Mouse (Mus musculus) megakaryocyte, embryonic 14.5 days (primary cell): ENCODE measurements around the gene Atpaf2.

Source experiments
- FLI1 ChIP-seq: IDR thresholded peaks from 2 replicates; pipeline ENCODE4 v1.6.1; 2012; ENCODE audit warnings: low read length, inconsistent platforms, mixed read lengths
- GATA1 ChIP-seq: IDR thresholded peaks from 3 replicates; pipeline ENCODE4 v1.6.1; 2012; ENCODE audit warnings: mixed read lengths, low read length, inconsistent platforms, borderline replicate concordance

- TF ChIP-seq GATA1 (no peak), FLI1 (no peak)
These were observed 59.1 kb downstream of the Atpaf2 start for GRCm38 (mm10) chr11:60359138-60359537.
